Mouse (Mus musculus) MEL (cell line): ENCODE measurements around the gene Prdx1.

Experiments
- CHD2 ChIP-seq: IDR thresholded peaks from 2 replicates; pipeline ENCODE4 v1.6.1; 2011; ENCODE audit warnings: low read length, improper control_type of control experiment
- CTCF ChIP-seq, 3 experiments: IDR thresholded peaks in 2 of 3; conservative IDR thresholded peaks in 1 of 3; 2 replicates each; pipeline ENCODE4 v1.5.1; 2011 to 2012; ENCODE audit warnings: low read length in 3 of 3, low read depth in 2 of 3, mild to moderate bottlenecking in 2 of 3, improper control_type of control experiment in 1 of 3, inconsistent platforms in 1 of 3, mixed read lengths in 1 of 3, moderate library complexity in 1 of 3; ENCODE audit not compliant: control insufficient read depth in 1 of 3, insufficient read depth in 1 of 3, poor library complexity in 1 of 3, severe bottlenecking in 1 of 3
- ELF1 ChIP-seq: IDR thresholded peaks from 2 replicates; pipeline ENCODE4 v1.6.1; 2014; ENCODE audit warnings: low read depth, mild to moderate bottlenecking, inconsistent platforms, low read length, improper control_type of control experiment, moderate library complexity
- ETS1 ChIP-seq: IDR thresholded peaks from 2 replicates; pipeline ENCODE4 v1.6.1; 2012; ENCODE audit warnings: low read depth, mild to moderate bottlenecking, inconsistent platforms, low read length, improper control_type of control experiment, moderate library complexity
- MAFK ChIP-seq: IDR thresholded peaks from 2 replicates; pipeline ENCODE4 v1.6.1; 2011; ENCODE audit warnings: low read depth, mild to moderate bottlenecking, low read length, improper control_type of control experiment, borderline replicate concordance
- MAZ ChIP-seq: IDR thresholded peaks from 2 replicates; pipeline ENCODE4 v1.6.1; 2012; ENCODE audit warnings: low read depth, mild to moderate bottlenecking, inconsistent platforms, low read length, improper control_type of control experiment
- POLR2A ChIP-seq, 2 experiments: IDR thresholded peaks; 2 replicates each; pipeline ENCODE4 v1.6.1; 2011 to 2012; ENCODE audit warnings: low read length in 2 of 2, mild to moderate bottlenecking in 2 of 2, control low read depth in 1 of 2, improper control_type of control experiment in 1 of 2, low read depth in 1 of 2, moderate library complexity in 1 of 2; ENCODE audit not compliant: control insufficient read depth in 1 of 2, insufficient read depth in 1 of 2, poor library complexity in 1 of 2
- TCF12 ChIP-seq: IDR thresholded peaks from 2 replicates; pipeline ENCODE4 v1.6.1; 2014; ENCODE audit warnings: low read depth, mild to moderate bottlenecking, inconsistent platforms, low read length, improper control_type of control experiment, moderate library complexity
- USF2 ChIP-seq, 2 experiments: IDR thresholded peaks; 2 replicates each; pipeline ENCODE4 v1.6.1; 2011 to 2012; ENCODE audit warnings: improper control_type of control experiment in 2 of 2, low read length in 2 of 2, borderline replicate concordance in 1 of 2, inconsistent platforms in 1 of 2, low read depth in 1 of 2, mild to moderate bottlenecking in 1 of 2; ENCODE audit not compliant: insufficient read depth in 1 of 2
- ZNF384 ChIP-seq: IDR thresholded peaks from 2 replicates; pipeline ENCODE4 v1.6.1; 2012; ENCODE audit warnings: low read depth, mild to moderate bottlenecking, inconsistent platforms, low read length, improper control_type of control experiment

GRCm38 (mm10) chr4:116727401-116727800 lies 42.1 kb downstream of the Prdx1 start:
- no peak for TF ChIP-seq CTCF (IDR thresholded peaks at IDR 0.05 in 2 of 3, conservative IDR thresholded peaks at IDR 0.05 in 1 of 3; ENCODE audit: control insufficient read depth in 1 of 3, insufficient read depth in 1 of 3, low read depth in 2 of 3, low read length in 3 of 3, poor library complexity in 1 of 3, severe bottlenecking in 1 of 3)
- TF ChIP-seq MAFK: no peak
- no peak for TF ChIP-seq ETS1
- TF ChIP-seq MAZ: no peak
- no peak for TF ChIP-seq CHD2
- TF ChIP-seq ZNF384: no peak
- TF ChIP-seq POLR2A (IDR thresholded peaks at IDR 0.05; ENCODE audit: control insufficient read depth in 1 of 2, insufficient read depth in 1 of 2, low read depth in 1 of 2, low read length in 2 of 2, poor library complexity in 1 of 2): no peak
- no peak for TF ChIP-seq ELF1
- TF ChIP-seq USF2 (IDR thresholded peaks at IDR 0.05; ENCODE audit: borderline replicate concordance in 1 of 2, insufficient read depth in 1 of 2, low read depth in 1 of 2, low read length in 2 of 2): no peak
- no peak for TF ChIP-seq TCF12
